Mouse (Mus musculus): ENCODE data around the gene Tmod3.

- TF ChIP-seq CTCF (IDR thresholded peaks at IDR 0.05; ENCODE audit: low read depth) (no peak), EP300 (IDR thresholded peaks at IDR 0.05; ENCODE audit: low read depth) (no peak)
These were observed 48.0 kb upstream of the Tmod3 start for GRCm38 (mm10) chr9:75607496-75607895.
